Mouse (Mus musculus): Measurements from ENCODE around the gene Ndufa12. TPM values are rescaled to one million over a fixed set of nuclear protein-coding genes. Genes with fewer than 3 reads are reported as not detected.

The Ndufa12 gene
- polyA plus RNA-seq, 1 experiment from 2014 or later: 431 TPM

Other genes starting within 250 kb of the Ndufa12 start
- 47.9 and 56.2 TPM in 2 replicates for gene Vezt, start 162.9 kb upstream of the Ndufa12 start, polyA plus RNA-seq (2016; fragmentation: Nextera tagmentation; extraction: Ambion mirVana)
- 4.0 and 4.1 TPM in 2 replicates for gene Fgd6, start 162.7 kb upstream of the Ndufa12 start, polyA plus RNA-seq (2016; fragmentation: Nextera tagmentation; extraction: Ambion mirVana)
- gene Nr2c1, start 50.7 kb upstream of the Ndufa12 start, polyA plus RNA-seq (2016; fragmentation: Nextera tagmentation; extraction: Ambion mirVana): 12.2 and 12.5 TPM in 2 replicates
- 0.27 TPM in 2 replicates for gene Gm4792, start 100.0 kb downstream of the Ndufa12 start, polyA plus RNA-seq (2016; fragmentation: Nextera tagmentation; extraction: Ambion mirVana)
- gene Tmcc3, start 113.2 kb downstream of the Ndufa12 start, polyA plus RNA-seq (2016; fragmentation: Nextera tagmentation; extraction: Ambion mirVana): 7.6 and 8.8 TPM in 2 replicates

Data from neural tube, embryonic 12.5 days (tissue).